Mouse (Mus musculus) heart, postnatal 4 days (tissue): ENCODE data around the gene Fopnl. TPM values are rescaled to one million over a fixed set of nuclear protein-coding genes. Genes with fewer than 3 reads are reported as not detected.

Experiments
- DNase-seq: peaks from one replicate; pipeline ENCODE4 v3.0.0; 2021
- total RNA-seq, 2 experiments: library from RNA; stranded (reverse); gene quantifications; 2 replicates each; pipeline ENCODE4 v1.2.3; 2021

Gene Fopnl
- 10 to 100 TPM; 55.9 to 56.0 TPM for total RNA-seq

DNA sequence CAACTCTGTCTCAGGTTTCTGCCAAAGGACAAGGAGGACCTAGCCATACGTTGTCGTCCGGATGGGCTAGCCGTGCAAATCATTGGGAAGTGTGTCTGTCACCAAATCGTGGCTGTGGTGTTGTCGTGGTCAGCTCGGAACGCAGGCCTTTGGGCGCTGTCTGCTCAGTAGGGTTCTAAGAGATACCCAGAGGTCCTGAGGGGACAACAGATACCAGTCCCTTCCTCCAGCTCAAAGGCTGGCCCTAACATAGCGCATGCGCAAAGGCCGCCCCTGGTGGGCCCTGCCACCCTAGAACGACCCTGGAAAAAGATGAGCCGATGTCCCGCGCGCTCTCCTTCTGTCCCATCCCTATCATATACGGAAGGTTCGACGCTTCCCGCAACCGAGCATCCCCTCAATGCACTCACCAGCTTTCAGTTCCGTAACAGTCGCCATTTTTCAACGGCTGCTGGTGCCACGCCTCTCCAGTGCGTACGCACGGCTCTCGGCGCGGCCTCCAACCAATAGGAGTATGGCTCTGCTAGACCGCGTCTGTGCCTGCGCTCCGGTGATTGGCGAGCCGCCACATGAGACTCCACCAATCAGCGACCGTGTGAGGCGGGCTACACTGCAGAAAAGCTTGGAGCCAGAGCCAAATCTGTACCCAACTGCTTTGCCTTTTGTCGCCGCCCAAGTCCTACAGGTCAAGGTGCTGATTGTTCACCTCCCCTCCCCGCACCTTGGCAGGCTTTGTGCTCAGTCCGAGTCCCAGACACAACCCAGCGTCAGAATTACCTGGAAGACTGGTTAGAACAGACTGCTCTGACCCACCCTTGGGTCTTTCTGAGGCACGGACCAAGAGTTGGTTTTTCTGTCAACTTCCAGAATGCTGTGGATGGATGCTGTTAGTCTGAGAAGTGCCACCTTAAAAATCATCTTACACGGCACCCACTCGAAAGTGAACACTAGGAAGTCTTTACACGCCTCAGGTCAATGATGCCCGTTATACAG, at the start of gene Fopnl:
Fopnl (minus strand) TSS at position 522 of the 993 bp plus-strand sequence.
- peak; percentile 98 for DNase-seq

GRCm38 (mm10) chr16:14366017-14366416, 48.8 kb upstream of the Fopnl start:
- no peak for DNase-seq

- DNase-seq, result no peak
Observed at GRCm38 (mm10) chr16:14365457-14365856, 48.3 kb upstream of the Fopnl start.

GRCm38 (mm10) chr16:14364066-14364465, 46.9 kb upstream of the Fopnl start:
- no peak for DNase-seq

GRCm38 (mm10) chr16:14363496-14363895, 46.3 kb upstream of the Fopnl start:
- no peak for DNase-seq

GRCm38 (mm10) chr16:14362099-14362820, 45.1 kb upstream of the Fopnl start:
- no peak for DNase-seq

GRCm38 (mm10) chr16:14361362-14362098, 44.3 kb upstream of the Fopnl start, which contains the start of gene Abcc1:
Abcc1 (plus strand) TSS chr16:14361558.
- peak; percentile 75 for DNase-seq

DNA sequence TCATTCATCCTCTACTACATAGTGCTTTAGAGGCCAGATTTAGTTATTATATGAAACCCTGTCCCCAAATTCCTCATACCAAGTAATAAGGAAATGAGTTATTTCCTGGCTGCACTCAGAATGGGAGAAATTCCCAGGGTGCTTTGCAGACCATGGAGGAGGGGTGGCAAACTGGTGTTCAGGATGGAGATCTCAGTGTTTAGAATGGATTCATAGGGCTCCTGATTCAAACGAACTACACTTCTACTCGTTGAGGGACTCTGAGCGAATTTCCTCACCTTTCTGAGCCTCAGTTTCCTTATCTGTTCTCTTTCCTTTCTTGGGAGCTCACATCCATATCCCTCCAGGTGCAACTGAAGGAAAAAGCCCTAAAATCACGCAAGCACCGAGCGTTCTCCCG, 43.7 kb upstream of the Fopnl start:
- no peak for DNase-seq

DNA sequence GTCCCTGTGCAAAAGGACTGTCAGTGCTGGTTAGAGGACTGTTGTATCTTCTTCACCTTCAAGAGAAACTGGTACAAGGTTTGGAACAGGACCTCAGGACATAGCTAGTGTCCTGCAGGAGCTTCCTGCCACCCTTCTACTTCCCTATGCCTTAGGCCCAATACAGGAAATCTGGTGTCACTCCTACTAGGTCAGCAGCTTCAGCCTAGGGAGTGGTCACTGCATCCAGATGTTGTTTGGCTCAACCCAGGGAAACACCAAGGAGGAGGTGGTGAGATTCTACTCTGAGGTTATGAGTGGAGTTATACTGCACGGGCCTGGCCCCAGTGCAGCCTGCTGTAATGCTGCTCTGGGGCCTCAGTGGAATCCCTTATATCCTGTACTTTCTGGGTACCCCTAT, 41.3 kb upstream of the Fopnl start:
- no peak for DNase-seq

DNA sequence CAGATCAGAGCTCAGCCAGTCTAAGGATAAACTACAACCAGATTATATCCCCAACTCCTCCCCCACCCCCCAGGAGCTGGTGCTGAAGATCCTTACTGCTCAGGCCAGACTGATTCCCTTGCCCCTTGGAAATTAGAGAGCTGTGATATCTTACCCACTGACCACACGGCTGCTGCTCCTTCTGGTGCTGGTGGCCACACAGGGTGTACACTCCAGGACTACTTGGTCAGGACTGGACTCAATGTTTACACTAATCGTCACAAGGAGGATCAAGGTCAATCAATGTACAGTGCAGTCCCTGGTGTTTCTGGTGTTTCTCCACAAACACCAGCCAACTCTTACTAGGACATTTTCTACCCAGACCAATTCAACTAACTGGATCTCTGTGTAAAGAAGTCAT, 40.7 kb upstream of the Fopnl start:
- DNase-seq, result no peak

GRCm38 (mm10) chr16:14352663-14353062, 35.5 kb upstream of the Fopnl start:
- DNase-seq, result no peak

DNA sequence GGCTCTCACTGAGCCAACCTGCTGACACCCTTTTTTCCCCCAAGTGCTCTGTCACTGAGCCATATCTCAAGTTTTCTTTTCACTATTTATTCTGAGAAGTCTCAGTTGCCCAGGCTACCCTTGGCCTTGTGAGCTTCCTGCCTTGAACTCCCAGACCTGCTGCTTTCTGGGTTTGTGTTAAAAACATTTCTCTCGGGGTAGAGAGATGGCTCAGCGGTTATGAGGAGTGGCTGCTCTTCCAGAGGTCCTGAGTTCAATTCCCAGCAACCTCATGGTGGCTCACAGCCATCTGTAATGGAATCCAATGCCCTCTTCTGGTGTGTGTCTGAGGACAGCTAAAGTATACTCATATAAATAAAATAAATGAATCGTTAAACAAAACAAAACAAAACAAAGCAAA, 35.0 kb upstream of the Fopnl start:
- DNase-seq, result no peak

- no peak for DNase-seq
Observed at GRCm38 (mm10) chr16:14351571-14351970, 34.4 kb upstream of the Fopnl start.

DNA sequence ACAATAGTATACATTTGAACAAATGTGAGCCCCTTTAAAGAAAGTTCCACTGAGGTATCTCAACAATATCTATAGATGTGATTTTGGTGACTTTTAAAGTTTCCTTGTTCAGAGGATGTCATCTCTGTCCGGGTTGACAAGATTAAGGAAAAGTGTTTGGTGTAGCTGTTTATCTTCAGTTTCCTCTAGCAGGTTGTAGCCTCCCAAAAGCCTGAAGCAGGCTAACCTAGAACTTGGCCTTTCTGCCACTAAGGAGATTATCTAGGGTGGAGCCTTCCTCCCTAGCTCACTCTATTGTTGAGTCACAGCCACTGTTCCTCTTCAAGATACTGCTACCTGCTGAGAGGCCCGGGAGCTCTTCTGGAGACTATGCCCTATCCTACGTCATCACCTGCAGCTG, 27.8 kb upstream of the Fopnl start:
- no peak for DNase-seq

DNA sequence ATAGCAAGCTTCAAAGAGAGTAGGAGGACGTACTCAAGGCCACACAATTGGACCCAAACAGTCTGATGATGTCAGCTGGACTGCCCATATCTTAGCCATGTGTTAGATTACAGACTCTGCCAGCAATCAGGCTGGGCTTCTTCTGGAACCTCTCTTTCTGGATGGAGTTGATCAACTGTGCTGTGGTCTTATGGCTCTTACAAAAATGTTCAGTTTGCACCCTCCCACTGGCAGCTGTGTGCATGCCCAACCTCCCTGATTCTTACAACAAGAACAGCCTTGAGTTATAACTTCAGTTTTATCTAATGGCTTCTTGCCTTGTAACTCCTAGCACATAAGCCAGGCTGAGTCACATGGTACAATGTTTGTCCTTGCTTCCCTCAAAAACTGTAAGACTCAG, 11.0 kb upstream of the Fopnl start:
- no peak for DNase-seq

- no peak for DNase-seq
Observed at GRCm38 (mm10) chr16:14320494-14320893, 3.3 kb upstream of the Fopnl start.

DNA sequence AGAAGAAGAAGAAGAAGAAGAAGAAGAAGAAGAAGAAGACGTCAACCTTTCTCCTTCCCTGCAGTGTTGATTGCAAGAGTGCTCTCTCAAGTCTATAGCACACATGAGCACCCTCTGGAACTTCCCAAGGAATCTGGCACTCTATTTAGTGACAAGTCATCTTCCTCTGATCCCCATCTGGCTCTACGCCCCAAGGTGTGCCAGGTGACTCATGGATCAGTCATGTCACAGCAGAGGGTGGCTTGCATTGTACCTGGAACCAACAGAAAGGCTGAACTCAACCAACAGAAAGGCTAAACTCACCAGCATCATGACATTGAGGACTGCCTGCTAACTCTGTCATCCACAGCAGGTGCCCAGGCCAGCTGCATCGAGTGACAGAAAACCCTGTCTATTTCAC, 2.5 kb upstream of the Fopnl start:
- DNase-seq, result no peak

DNA sequence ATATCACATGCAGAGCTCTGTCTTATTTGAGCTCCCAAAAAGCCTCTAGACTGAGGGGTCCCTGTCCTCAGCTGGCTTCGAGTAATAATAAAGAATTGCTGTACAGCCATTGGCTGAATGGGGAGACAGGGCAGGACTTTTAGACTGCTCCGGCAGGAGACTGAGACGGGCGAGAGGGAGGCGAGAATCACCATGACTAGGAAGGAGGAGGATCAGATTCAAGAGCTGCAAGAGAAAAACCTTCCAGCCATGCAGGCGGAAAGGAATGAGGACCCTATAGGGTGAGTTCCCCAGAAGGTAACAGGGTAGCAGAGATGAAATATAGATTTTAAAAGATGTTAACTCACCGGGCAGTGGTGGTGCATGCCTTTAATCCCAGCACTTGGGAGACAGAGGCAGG, 4.3 kb downstream of the Fopnl start:
- DNase-seq, result no peak

- DNase-seq, result peak; percentile 38
Observed at GRCm38 (mm10) chr16:14311371-14311770, 5.8 kb downstream of the Fopnl start.

DNA sequence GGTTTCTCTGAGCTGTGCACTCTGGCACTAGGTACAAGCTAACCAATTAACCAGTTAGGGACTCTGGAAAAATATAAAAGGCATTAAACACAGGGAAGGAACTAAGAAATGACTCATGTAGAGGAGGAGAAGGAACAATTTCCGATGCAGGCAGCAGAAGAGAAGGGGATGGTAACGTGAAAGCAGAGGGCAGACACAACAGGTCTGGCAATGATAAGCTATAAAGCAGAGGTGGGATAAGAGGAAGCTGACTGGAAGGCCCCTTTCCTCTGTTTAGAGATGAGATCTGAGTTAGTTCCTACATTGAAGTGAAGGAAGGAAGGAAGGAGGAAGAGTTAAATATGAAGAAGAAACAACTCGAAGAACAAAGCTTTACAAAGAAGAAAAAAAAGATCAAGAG, 7.4 kb downstream of the Fopnl start:
- DNase-seq, result no peak

GRCm38 (mm10) chr16:14308245-14309073, 8.7 kb downstream of the Fopnl start:
- DNase-seq, result no peak

DNA sequence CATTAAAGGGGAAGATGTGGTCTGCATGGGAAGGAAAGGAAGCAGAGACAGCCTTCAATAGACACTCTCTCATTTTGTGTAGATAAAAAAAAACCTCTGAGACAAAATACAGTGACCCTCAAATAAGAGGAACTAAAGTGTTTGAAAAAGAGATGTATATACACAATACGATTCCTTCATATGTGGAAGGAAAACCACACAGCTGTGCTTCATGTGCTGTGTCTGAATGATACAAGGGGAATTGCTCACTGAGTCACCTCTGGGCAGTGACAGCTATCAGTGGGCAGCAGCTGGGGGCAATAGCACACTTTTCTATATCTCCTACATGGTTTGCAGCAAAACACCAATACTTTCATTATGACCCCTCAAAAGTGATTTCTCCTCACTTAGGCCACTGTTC, 9.8 kb downstream of the Fopnl start:
- DNase-seq, result no peak
